Mouse (Mus musculus) kidney, postnatal 0 days (tissue): ENCODE data around the gene Smco3. TPM values are rescaled to one million over a fixed set of nuclear protein-coding genes. Genes with fewer than 3 reads are reported as not detected.
A peak's percentile ranks its signal among the peaks of the same experiment; 100 is the strongest.

Experiments used
- ATAC-seq: fragments of 200-750 bp; cut with Nextera tagmentation; replicated peaks from 2 replicates; pipeline ENCODE4 v1.8.0; 2017; ENCODE audit warnings: low read depth, moderate number of reproducible peaks, moderate TSS enrichment, moderate library complexity; ENCODE audit not compliant: low FRiP score
- DNase-seq: peaks from one replicate; pipeline ENCODE4 v3.0.0-alpha.2; 2016; ENCODE audit warnings: low spot score
- H3K27ac ChIP-seq: fragments of 300-500 bp; sonication (generic); 2 replicates; pipeline ENCODE4 v1.5.1; 2014; ENCODE audit warnings: mild to moderate bottlenecking
- H3K27me3 ChIP-seq: fragments of 300-500 bp; sonication (generic); 2 replicates; pipeline ENCODE4 v1.6.1; 2014; ENCODE audit warnings: low read length, mixed read lengths; ENCODE audit not compliant: insufficient read depth
- H3K36me3 ChIP-seq: fragments of 300-500 bp; sonication (generic); 2 replicates; pipeline ENCODE4 v1.6.1; 2014; ENCODE audit warnings: low read length, mixed read lengths; ENCODE audit not compliant: insufficient read depth
- H3K4me1 ChIP-seq: fragments of 300-500 bp; sonication (generic); replicated peaks from 2 replicates; pipeline ENCODE4 v1.6.1; 2014; ENCODE audit warnings: antibody characterized with exemption, low read length, mixed read lengths; ENCODE audit not compliant: insufficient read depth
- H3K4me2 ChIP-seq: fragments of 300-500 bp; sonication (generic); 2 replicates; pipeline ENCODE4 v1.6.1; 2014; ENCODE audit warnings: mild to moderate bottlenecking, low read length, moderate library complexity, mixed read lengths
- H3K4me3 ChIP-seq: fragments of 300-500 bp; sonication (generic); replicated peaks from 2 replicates; pipeline ENCODE4 v1.5.1; 2014; ENCODE audit warnings: low read depth, low read length
- H3K9ac ChIP-seq: fragments of 300-500 bp; sonication (generic); 2 replicates; pipeline ENCODE4 v1.6.1; 2014; ENCODE audit warnings: low read depth, low read length
- H3K9me3 ChIP-seq: fragments of 300-500 bp; sonication (generic); replicated peaks from 2 replicates; pipeline ENCODE4 v1.6.1; 2016; ENCODE audit warnings: low read length, inconsistent platforms, mixed read lengths
- CTCF ChIP-seq: IDR thresholded peaks from 2 replicates; pipeline ENCODE4 v1.5.1; 2016; ENCODE audit warnings: antibody characterized with exemption, low read depth, mild to moderate bottlenecking, moderate library complexity
- WGBS: fragments of 180-500 bp; shearing (Covaris S2); extraction: QIAGEN DNeasy Blood & Tissue Kit; methylation state at CpG from one replicate; pipeline ENCODE4 v1.1.7; 2014; 5-methylcytosine and 5-hydroxymethylcytosine counted together
- polyA plus RNA-seq: library from polyadenylated mRNA; unstranded; fragments of >200 nt; fragmentation: Nextera tagmentation; extraction: Ambion mirVana; gene quantifications from 2 replicates; pipeline ENCODE4 v1.2.1, GENCODE M21; 2015

The Smco3 gene
- polyA plus RNA-seq, 1 experiment from 2014 or later = 2.1 TPM

- peak overlapping the region; percentile 11; the same call in 1 of the 2 replicates for H3K27ac ChIP-seq
- H3K4me2 ChIP-seq = peak overlapping the region; percentile 45
- TF ChIP-seq CTCF = no peak
- H3K36me3 ChIP-seq = no peaks in the 10 kb centered on the region
- no peaks in the 10 kb centered on the region; the same call in 1 of the 2 replicates for H3K4me1 ChIP-seq
- H3K9me3 ChIP-seq = no peaks in the 10 kb centered on the region
- ATAC-seq (no peak), DNase-seq (no peak)
- 35% methylated on average over 8 of the region's 8 CpGs for WGBS
- peak overlapping the region; percentile 36 for H3K4me3 ChIP-seq
- no peaks in the 10 kb centered on the region for H3K27me3 ChIP-seq
- peak overlapping the region; percentile 40; the same call in 1 of the 2 replicates for H3K9ac ChIP-seq
These were observed 39.3 kb upstream of the Smco3 start for GRCm38 (mm10) chr6:136874599-136874998.

GRCm38 (mm10) chr6:136868921-136869320 lies 33.7 kb upstream of the Smco3 start:
- ATAC-seq (no peak), DNase-seq (no peak)
- no peaks in the 10 kb centered on the region for H3K27me3 ChIP-seq
- 70% methylated on average over 5 of the region's 5 CpGs for WGBS
- H3K9me3 ChIP-seq = no peaks in the 10 kb centered on the region
- no peak overlapping the region for H3K9ac ChIP-seq
- no peak overlapping the region for H3K4me3 ChIP-seq
- TF ChIP-seq CTCF = no peak
- H3K27ac ChIP-seq = no peak overlapping the region
- H3K4me1 ChIP-seq = no peaks in the 10 kb centered on the region; the same call in 1 of the 2 replicates
- H3K36me3 ChIP-seq = no peaks in the 10 kb centered on the region
- no peak overlapping the region for H3K4me2 ChIP-seq

- Histone ChIP-seq H3K27ac (0 out of 2 replicates have a peak overlapping the region, but pooled peaks have one; percentile 22), H3K36me3 (no peaks in the 10 kb centered on the region), H3K9ac (no peak overlapping the region), H3K4me2 (no peak overlapping the region), H3K27me3 (no peaks in the 10 kb centered on the region), H3K4me3 (no peak overlapping the region), H3K4me1 (no peaks in the 10 kb centered on the region), H3K9me3 (no peaks in the 10 kb centered on the region)
- DNase-seq (peak; percentile 42), ATAC-seq (no peak)
- 62% methylated on average over 4 of the region's 4 CpGs for WGBS
- no peak for TF ChIP-seq CTCF
These were observed 30.9 kb upstream of the Smco3 start for GRCm38 (mm10) chr6:136866150-136866549.

- Histone ChIP-seq H3K36me3 (no peaks in the 10 kb centered on the region), H3K9me3 (no peaks in the 10 kb centered on the region), H3K4me1 (no peaks in the 10 kb centered on the region), H3K27me3 (no peaks in the 10 kb centered on the region), H3K9ac (no peak overlapping the region), H3K4me3 (no peak overlapping the region), H3K4me2 (no peak overlapping the region), H3K27ac (no peak overlapping the region)
- DNase-seq = no peak
- no peak for ATAC-seq
- 90% methylated on average over 5 of the region's 5 CpGs for WGBS
- TF ChIP-seq CTCF = no peak
These were observed 30.1 kb upstream of the Smco3 start for GRCm38 (mm10) chr6:136865360-136865759.

GRCm38 (mm10) chr6:136861020-136861419 lies 25.8 kb upstream of the Smco3 start:
- no peak overlapping the region for H3K4me2 ChIP-seq
- ATAC-seq (0 out of 2 replicates have a peak, but pooled peaks have one; percentile 19), DNase-seq (peak; percentile 94)
- H3K27ac ChIP-seq = no peak overlapping the region
- TF ChIP-seq CTCF = peak; percentile 97
- H3K27me3 ChIP-seq = no peaks in the 10 kb centered on the region
- no peaks in the 10 kb centered on the region for H3K9me3 ChIP-seq
- no peaks in the 10 kb centered on the region for H3K36me3 ChIP-seq
- no peak overlapping the region for H3K4me3 ChIP-seq
- H3K4me1 ChIP-seq = 0 out of 2 replicates have a peak, but pooled peaks cover 8% of the 10 kb centered on the region
- H3K9ac ChIP-seq = no peak overlapping the region
- 34% methylated on average over 9 of the region's 9 CpGs for WGBS

- 57% methylated on average over 8 of the region's 8 CpGs for WGBS
- Histone ChIP-seq H3K9ac (no peak overlapping the region), H3K9me3 (no peaks in the 10 kb centered on the region), H3K36me3 (no peaks in the 10 kb centered on the region), H3K4me3 (no peak overlapping the region), H3K4me2 (no peak overlapping the region), H3K4me1 (0 out of 2 replicates have a peak, but pooled peaks cover 8% of the 10 kb centered on the region), H3K27ac (peak overlapping the region; percentile 64), H3K27me3 (no peaks in the 10 kb centered on the region)
- no peak for DNase-seq
- ATAC-seq = no peak
- TF ChIP-seq CTCF = no peak
These were observed 23.2 kb upstream of the Smco3 start for GRCm38 (mm10) chr6:136858420-136858819.

GRCm38 (mm10) chr6:136857873-136858260 lies 22.6 kb upstream of the Smco3 start:
- H3K4me3 ChIP-seq = peak overlapping the region; percentile 9; the same call in 1 of the 2 replicates
- WGBS = 27% methylated on average over 11 of the region's 11 CpGs
- peak overlapping the region; percentile 40; the same call in 1 of the 2 replicates for H3K4me2 ChIP-seq
- no peak for ATAC-seq
- 0 out of 2 replicates have a peak overlapping the region, but pooled peaks have one; percentile 32 for H3K9ac ChIP-seq
- H3K36me3 ChIP-seq = no peaks in the 10 kb centered on the region
- H3K9me3 ChIP-seq = no peaks in the 10 kb centered on the region
- peak overlapping the region; percentile 83 for H3K27ac ChIP-seq
- peaks cover 9% of the 10 kb centered on the region; the same call in 1 of the 2 replicates for H3K4me1 ChIP-seq
- no peaks in the 10 kb centered on the region for H3K27me3 ChIP-seq
- TF ChIP-seq CTCF = no peak
- DNase-seq = peak; percentile 91
